Mouse (Mus musculus) 3134 (cell line): ENCODE measurements around the gene Babam2.

Experiments used
- DNase-seq: peaks from one replicate; pipeline ENCODE4 v3.0.0-alpha.2; 2011; ENCODE audit warnings: low spot score; ENCODE audit not compliant: insufficient read length; ENCODE audit errors: extremely low read depth

Gene Babam2

DNA sequence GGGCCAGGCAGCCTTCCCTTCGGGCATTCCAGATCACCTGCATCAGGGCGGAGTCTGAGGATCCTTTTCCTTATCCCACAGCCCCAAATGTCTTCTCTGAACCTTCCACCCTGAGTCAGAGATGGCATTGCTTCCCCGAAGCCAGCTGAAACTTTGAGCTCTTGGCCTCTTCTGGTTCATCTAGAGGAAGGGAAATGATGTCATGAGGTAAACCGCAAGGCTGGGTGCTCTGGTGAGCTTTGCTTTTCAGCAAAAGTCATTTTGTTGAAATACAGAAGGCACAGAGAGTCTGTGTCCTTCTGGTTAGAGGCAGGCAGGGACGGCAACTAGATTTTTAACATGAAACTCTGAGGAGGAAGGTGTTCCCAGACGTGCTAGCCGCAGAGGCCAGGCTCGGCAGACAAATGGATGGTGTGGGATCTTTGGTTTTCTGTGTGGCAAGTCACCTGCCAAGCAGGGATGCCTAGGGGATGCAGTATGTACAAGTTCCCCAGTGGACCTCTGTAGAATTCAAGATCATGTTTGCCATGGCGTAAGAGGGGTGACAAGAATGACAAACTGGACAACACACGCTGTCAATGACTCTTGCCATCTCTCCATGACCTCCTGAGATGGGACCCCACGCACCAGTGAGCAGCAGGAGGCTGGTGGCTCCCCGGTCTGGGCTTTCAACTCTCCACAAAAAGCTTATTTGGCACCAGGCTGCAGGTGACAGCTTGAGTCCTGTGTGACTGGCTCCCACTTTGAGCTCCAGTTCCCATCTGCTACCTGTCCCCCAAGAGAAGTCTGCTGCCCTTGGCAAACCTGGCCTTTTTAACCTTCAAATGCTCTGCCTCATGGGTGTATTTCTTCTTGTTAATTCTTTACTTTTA is 406.9 kb downstream of the Babam2 start:
- DNase-seq = no peak

DNA sequence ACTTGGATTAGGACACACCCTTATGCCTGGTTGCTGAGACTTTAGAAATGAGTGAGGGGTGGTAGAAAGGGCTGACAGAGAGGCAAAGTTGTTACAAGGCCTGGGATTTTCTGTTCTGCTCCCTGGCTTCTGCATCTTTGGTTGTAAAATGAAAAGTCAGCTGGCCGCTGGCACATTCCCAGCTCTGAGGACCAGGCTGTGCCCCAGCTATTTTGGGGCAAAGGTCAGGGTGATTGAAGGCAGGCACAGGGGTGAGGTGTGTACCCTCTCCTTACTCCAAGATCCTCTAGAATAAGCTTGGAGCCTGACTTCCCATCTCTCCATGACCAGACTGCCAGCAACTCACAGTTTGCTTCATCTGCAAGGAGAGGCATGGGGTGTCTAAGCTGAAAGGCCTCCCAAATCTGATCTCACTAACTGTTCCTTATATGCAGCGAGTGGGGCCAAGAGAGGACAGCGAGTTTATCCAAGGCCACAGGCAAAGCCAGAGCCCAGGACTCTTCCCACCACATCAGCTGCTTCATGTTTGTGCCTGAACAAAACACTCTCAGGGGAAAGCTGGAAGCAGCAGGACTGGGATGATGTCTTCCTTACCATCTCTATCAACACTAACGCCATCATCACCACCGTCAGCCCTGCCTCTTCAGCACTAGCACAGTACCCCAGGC is 409.1 kb downstream of the Babam2 start:
- DNase-seq = no peak

DNA sequence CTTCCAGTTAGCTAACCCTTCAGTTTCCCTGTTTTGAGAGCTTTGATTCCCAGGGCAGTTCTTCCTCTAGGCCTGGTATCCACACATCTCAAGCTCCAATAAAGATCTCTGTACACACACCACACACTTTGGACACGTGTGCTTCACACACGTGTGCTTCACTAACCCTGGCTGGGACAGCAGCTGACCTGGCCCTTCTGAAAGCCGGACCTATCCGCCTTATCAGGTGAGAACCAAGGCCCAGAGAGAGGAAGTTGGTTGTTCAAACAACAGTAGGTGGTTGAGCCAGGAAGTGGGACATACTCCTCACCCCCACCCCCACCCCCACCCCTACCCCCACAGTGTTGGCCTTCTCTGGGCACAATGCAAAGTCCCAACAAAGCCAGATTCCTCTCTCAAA is 413.2 kb downstream of the Babam2 start:
- no peak for DNase-seq

GRCm38 (mm10) chr5:32112206-32112916 is 414.9 kb downstream of the Babam2 start:
- no peak for DNase-seq

DNA sequence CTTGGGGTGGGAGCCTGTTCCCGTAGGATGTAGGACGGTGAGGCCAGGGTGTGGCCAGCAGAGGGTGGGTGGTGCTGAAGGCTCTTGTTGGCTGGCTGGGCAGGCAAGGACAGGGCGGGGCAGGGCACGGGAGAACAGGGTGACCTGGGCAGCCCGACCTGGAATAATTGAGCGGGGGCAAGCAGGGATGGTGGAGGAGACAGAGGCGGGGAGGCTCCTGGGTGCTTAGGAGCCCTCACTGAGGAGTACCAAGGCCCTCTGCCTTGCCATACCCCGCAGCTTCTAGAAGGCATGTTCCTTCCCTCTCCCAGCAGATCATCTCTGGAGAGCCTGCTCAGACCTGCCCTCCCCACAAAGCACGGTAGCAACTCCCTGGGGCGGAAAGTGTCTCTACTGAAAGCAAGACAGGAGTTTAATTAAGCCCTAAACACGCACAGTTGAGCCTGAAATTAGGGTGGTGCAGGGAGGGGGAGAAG is 423.5 kb downstream of the Babam2 start:
- DNase-seq = no peak

- no peak for DNase-seq
Observed at GRCm38 (mm10) chr5:32121936-32122335, 424.5 kb downstream of the Babam2 start.

GRCm38 (mm10) chr5:32122363-32122762 is 424.9 kb downstream of the Babam2 start:
- DNase-seq = no peak

DNA sequence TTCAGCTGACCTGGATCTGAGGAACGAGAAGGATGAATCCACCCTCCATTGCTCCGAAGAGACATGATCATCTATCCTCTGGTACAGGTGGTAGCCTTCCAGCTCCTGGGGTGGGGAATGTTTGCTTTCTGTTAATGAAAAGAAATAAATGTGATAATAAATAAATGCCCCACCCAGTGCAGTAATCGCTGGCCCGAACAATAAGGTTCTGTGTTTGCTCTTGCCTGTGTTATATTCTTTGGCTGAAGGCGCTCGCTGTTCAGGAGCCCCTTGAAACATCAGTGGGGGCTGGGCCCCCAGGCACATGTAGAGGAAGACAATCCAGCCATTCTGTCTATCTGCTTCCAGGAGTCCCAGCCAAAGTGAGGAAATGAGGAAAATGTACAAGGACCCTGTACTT is 427.5 kb downstream of the Babam2 start:
- no peak for DNase-seq

GRCm38 (mm10) chr5:32127226-32127625 is 429.7 kb downstream of the Babam2 start:
- DNase-seq = no peak

DNA sequence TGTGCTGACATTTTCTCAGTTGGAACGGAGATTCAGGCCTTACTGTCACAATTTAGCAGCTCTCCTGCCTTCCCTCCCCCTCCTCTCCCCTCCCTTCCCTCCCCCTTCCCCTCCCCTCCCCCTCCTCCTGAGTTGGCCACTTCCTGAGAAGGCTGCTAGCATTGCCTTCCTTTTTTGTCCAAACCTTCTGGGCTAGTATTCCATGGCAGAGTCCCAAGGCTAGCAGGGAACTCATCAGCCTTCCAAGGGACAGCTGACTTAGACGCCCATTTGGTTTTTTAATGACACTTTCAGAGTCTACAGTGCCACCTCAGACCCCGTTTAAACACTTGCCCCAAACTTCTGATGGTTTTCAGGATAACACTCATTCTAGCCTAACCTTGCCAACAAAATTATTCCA is 430.4 kb downstream of the Babam2 start:
- no peak for DNase-seq

DNA sequence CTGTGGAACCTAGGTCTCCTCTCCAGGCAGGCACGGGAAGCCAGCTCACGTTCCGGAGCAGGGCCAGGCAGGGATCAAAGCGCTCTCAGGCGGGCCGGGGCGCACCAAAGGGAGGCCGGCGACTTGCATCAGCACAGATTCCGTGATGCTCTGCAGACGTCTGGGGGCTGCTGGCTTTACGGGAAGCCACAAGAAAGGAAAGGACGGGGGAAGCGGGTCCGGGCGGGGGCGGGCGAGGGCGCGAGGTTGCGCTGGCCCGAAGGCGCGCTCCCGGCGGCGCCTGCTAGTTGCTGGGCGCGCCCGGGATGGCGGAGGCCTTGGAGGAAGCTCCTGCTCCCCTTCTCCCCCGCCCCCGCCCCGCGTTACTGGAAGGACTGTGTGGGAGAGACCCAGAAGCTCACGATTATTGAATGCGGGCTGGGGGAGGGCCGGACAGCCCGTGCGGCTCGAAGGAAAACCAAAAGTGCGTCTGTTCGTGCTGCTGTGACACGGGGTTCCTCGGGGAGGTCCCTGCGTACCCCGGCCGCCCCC is 435.6 kb downstream of the Babam2 start:
- peak; percentile 80 for DNase-seq

DNA sequence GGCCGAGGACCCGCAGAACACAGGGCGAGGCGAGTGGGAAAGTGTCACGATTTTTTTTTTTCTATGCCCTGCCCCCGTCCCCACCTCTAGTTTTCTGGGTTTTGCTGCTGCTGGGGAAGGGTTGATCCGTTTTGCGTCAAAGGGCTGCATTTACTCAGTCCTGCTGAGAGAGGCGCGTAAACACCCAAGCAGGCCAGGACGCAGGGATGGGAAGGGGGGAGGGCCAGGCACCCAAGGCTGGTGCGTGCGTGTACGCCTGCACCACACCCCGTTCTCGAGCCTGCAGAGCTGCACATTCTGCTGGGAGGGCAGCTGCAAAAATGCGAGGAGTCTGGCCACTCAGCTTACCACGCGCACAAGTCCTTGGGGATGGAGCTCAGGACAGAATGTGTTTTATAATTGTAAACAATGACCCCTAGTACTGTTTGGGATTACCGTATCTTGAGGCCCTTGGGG is 436.1 kb downstream of the Babam2 start:
- peak; percentile 93 for DNase-seq

GRCm38 (mm10) chr5:32134051-32134732 is 436.7 kb downstream of the Babam2 start:
- DNase-seq = peak; percentile 67
